Mouse (Mus musculus) mature B cell (primary cell): ENCODE measurements around the gene Hmga1.

Experiments used
- in situ Hi-C: fragments of 300-500 bp; cut with MboI; formaldehyde crosslinking; loops from 2 replicates; pipeline ENCODE4 v1.14.3; 2019

Gene Hmga1

DNA sequence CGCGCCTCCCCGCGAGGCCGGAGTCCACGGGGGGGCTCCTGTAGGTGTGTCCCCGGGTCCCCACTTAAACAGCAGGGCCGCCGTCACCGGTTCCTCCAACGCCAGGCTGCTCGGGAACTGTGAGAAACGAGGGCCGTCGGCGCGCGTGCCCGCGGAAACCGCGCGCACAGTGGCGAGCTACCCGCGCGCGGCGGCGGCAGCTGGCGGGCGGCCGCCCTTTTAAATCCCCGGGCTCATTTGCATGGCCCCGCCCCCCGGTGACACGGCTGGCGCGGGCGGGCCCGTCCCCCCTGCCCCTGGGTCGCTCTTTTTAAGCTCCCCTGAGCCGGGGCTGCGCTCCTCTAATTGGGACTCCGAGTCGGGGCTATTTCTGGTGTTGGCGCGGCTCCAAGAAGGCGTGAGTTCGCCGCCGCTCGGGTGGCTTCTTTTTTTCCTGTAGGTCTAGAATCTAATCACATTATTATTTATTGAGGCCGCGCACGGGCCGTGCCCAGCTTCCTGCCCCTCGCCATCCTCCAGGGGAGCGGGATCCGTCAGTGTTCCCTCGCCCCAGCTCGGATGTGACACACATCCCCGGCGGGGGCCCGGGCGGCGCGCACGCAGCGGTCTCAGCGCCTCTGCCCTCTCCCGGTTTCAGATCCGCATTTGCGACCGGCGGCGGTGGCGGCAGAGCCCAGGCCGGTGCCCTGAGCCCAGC is at the start of gene Hmga1:
Hmga1 (plus strand) TSS at position 183 of the 697 bp plus-strand sequence.
- in situ Hi-C loops: no loop called here

- in situ Hi-C loops: no loop called here
Observed at GRCm38 (mm10) chr17:27506871-27507590, 49.3 kb upstream of the Hmga1 start.

GRCm38 (mm10) chr17:27507591-27507945 is 48.7 kb upstream of the Hmga1 start:
- in situ Hi-C loops: no loop called here

- in situ Hi-C loops: no loop called here
Observed at GRCm38 (mm10) chr17:27508002-27508401, 48.3 kb upstream of the Hmga1 start.

GRCm38 (mm10) chr17:27508513-27508912 is 47.8 kb upstream of the Hmga1 start:
- in situ Hi-C loops: no loop called here

DNA sequence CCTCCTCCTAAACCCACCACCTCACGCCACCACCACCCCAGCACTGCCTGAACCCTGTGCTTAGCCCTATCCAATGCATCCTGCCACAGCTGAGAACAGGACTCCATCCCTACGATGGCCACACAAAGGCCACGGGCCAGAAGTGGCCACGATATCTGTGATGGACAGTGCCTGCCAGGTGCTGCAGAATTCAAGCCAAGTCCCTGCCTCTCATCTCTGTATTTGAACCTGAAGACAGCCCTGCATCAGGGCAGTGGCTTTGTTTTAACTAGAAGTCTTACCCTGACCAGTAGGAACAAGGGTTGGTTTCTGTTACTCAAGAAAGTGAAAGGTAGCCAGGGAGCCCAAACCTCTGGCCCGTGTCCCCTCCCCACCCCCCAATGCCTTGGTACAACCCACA is 47.2 kb upstream of the Hmga1 start:
- in situ Hi-C loops: no loop called here

- in situ Hi-C loops: no loop called here
Observed at GRCm38 (mm10) chr17:27510258-27511124, 45.8 kb upstream of the Hmga1 start.

DNA sequence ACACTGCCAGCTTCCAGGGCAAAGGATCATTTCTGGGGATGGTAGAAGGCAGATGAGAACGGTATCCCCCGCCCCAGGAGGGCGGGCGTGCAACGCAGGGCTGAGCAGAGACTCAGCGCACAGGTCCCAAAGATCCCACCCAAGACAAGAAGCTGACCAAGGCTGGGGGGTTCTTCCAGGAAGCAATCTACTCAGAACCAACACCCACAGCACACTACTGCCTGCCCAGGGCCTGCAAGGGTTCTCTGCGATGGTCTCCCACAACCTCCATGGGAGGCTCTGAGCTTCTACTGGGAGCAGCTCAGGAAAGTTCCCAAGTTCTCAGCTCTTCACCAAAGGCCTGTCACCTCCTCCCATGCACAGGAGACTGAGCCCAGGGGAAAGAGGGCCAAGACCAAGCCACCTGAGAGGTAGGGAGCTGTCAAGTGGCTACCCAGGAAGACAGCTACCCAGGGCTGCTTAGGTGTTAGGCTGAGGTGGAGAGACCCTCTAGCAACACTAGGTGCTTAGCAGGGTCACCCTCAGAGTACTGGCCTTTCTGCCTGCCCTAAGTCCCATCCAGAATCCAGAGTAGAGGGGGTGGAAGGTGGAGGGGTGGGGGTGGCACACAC is 45.1 kb upstream of the Hmga1 start:
- in situ Hi-C loops: no loop called here

DNA sequence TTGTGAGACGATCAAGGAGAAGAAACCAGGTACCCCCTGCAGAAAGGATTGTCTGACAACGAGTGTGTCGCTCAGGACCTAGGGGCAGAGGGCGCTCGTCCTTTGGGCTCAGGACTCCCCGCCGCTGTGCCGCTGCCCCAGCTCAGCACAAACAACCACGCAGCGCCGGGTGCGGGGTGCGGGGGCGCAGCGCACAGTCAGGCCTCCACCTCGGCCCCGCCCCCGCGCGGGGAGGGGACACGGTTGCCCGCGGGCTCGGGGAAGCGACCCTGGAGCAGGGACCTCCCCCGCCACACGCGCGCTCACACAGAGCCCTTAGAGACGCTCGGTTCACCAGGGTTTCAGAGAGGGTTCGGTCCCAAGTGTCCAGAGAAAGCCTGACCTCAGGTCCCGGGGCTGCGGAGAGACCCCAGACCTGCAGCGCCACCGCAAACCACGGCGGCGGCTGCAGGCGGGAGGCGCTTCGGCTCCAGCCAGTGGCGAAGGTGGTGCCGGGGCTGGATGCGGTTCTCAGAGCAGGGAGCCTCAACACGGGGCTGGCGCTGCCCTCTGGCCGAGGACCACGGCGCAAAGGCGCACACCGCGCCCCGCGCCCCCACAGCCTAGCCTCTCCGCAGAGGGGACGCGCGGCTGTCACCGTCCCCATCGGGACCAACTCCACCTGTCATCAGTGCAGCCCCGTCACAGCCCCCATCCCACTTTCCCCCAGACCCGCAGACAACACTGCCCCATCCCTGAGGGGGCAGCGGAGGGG is 44.3 kb upstream of the Hmga1 start:
- in situ Hi-C loops: no loop called here

DNA sequence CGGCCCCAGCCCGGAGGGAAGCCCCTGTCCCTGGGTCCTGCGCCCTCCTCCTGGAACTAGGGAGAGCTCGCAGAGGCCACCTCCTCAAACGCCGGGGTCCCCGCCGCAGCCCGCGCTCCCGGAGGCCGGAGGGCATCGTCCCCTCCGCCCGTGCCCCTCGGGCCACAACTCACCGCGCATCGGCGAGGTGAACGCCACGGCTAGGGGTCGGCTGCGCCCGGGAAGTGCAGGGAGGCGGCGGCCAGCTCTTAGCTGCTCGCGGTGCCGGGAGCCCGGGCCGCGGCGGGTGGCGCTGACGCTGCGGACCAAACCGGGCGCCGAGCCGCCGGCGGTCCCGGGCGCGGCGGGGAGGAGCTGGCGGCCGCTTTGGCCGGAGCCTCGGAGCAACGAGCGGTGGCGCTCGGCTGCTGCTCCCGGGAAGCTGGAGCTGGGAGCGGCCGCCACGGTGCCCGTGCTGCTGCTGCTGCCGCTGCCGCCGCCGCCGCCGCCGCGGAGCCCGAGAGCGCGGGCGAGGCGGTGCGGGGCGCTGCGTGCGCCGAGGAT is 43.6 kb upstream of the Hmga1 start:
- in situ Hi-C loops: no loop called here

DNA sequence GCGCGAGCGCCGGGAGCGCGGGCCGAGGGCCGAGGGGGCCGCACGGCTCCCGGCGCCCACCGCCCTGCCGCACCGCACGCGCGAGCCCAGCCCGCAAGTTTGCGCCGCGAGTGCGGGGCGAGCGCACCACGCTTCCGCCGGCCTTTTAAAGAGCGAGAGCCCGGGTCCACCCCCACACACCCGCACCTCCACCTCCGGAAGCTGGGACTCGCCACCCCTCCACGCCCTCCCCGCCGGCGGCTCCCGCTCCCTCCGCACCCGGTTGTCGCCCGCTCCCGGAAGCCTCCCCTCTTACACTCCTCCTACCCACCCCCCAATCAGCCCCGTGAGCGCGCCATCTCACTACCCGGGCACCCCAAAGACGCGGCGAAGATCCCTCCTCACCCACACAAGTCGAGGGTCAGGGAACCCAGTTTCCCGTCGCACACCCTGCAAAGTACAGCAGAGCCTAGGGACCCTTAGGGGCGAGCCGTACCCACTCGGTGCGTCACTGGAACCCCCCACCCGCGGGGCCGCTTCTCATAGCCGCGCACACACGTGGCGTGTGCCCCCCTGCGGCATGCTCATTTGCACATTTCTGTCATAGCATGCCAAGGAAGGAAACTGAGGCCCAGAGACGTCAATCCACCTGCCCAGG is 42.9 kb upstream of the Hmga1 start:
- in situ Hi-C loops: no loop called here

- in situ Hi-C loops: no loop called here
Observed at GRCm38 (mm10) chr17:27513916-27514762, 42.2 kb upstream of the Hmga1 start.

- in situ Hi-C loops: no loop called here
Observed at GRCm38 (mm10) chr17:27518296-27518695, 38.0 kb upstream of the Hmga1 start.

DNA sequence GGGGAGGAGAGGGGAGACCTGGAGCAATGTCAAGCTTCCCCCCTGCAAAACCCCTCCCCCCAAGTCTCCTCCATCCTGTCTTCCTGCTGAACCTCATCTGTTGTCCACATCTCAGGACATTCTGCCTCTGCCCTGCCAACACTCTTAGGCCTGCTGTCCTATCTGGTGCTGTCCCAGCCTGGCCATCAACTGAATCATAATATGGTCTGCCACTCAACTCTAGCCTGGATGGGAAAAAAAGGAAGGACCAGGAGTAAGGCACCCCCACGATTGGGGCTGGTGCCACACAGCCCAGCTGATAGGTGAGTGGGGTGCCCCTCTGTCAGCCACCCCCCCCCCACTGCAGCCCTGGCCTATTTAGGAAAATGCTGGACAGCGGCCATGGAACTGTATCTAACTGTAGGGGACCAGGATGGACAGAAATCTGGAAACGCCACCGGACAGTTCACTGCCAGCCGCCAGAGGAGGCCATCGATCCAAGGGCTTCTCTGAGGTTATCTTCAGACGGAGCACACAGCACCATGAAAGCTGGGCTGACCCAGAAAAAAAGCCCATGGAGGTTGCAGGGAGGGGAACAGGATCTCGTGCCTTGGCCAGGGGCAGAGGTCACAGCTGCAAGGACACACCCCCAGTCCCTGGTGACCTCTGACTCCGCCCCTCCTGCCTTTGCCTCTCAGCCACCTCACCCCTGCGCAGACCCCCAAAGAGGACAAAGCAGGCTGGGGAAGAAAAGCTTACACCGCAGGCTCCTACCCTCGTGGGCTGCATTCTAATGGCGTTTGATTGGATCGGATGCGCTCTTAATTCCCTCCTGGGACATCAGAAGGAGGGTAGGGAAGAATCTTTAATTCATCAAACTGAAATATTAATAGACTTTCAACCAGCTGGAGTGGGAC is 37.3 kb upstream of the Hmga1 start:
- in situ Hi-C loops: no loop called here

- in situ Hi-C loops: no loop called here
Observed at GRCm38 (mm10) chr17:27520557-27520956, 35.7 kb upstream of the Hmga1 start.

DNA sequence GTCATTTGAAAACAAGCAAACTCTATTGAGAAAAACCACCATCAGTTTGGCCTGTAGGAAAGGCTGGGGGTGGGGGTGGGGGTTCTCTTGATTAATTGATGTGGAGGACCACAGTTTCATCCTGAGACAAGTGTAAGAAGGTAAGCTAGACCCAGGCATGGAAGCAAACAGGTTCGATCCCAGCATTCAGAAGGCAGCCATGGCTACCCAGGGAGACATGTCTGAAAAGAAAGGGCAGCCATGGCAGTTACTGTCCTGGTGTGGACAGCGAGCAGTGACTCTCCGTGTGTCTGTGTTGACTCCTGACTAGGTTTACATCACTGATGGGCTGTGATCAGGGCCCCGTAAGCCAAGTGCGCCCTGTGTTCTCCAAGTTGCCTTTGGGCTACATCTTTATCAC is 35.0 kb upstream of the Hmga1 start, which contains the start of gene Grm4:
Grm4 (minus strand) TSS at position 101 of the 400 bp plus-strand sequence.
- in situ Hi-C loops: no loop called here

DNA sequence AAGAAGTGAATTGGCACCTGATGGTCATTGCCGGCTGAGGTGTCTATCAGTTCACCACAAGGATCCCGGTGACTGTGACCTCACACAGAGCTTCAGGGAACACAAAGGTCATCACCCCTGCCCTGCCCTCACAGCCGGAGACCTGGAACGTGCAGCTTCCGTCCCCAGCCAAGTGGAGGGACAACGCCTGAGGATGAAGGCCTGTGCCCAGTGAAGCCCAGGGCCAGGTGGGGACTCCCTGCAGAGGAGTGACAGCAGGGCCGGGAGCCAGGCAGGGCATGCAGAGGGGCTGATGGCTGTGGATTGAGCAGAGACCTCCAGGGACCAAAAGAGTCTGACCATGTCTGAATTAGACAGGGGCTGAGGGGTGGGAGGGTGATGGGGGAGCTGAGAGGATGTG is 33.2 kb upstream of the Hmga1 start:
- in situ Hi-C loops: no loop called here

GRCm38 (mm10) chr17:27527188-27527587 is 29.1 kb upstream of the Hmga1 start:
- in situ Hi-C loops: no loop called here

- in situ Hi-C loops: no loop called here
Observed at GRCm38 (mm10) chr17:27528030-27528429, 28.3 kb upstream of the Hmga1 start.
